ENCODE assay signal across 11 mouse cellular contexts in genomic region chr2:157136176-157136575, GRCm38 (mm10). TPM values are rescaled to one million over a fixed set of nuclear protein-coding genes. Genes with fewer than 3 reads are reported as not detected.
"Had no signal": no experiment of that assay in that cellular context is flagged by ENCODE, and none has a peak within 500 bp of the region (broad histone marks: within the 10 kb centered on the region; RNA-seq: fewer than 3 reads in every experiment).

No protein-coding gene starts in this region.

- H3K4me1 ChIP-seq: neural tube, embryonic 12.5 days had no signal

- H3K27me3 ChIP-seq: midbrain, embryonic 15.5 days; neural tube, embryonic 12.5 days had no signal

- ATAC-seq: midbrain, embryonic 15.5 days had no signal

- H3K9me3 ChIP-seq: limb, embryonic 10.5 days; midbrain, embryonic 15.5 days had no signal

- H3K36me3 ChIP-seq: limb, embryonic 10.5 days; midbrain, embryonic 15.5 days; neural tube, embryonic 12.5 days had no signal

- H3K27ac ChIP-seq: midbrain, embryonic 15.5 days; neural tube, embryonic 12.5 days had no signal

- H3K9ac ChIP-seq: midbrain, embryonic 15.5 days; neural tube, embryonic 12.5 days had no signal

- DNase-seq: kidney, adult 18-20 months; spleen, adult 18-20 months; thymus, postnatal 36 days had no signal

- H3K4me3 ChIP-seq: neural tube, embryonic 12.5 days had no signal

RNA-seq across cellular contexts. Expression of gene Tldc2, which starts 49.3 kb away (rescaled TPM):
- polyA plus RNA-seq: limb, embryonic 10.5 days; limb, embryonic 14.5 days; liver, embryonic 16.5 days; lung, postnatal 0 days; midbrain, embryonic 15.5 days; neural tube, embryonic 12.5 days; stomach, embryonic 14.5 days; thymus, postnatal 0 days had no signal
